Mouse (Mus musculus) retina, postnatal 7 days (tissue): ENCODE results near the gene Cdr1.

Source experiments
- DNase-seq: peaks from one replicate; pipeline ENCODE4 v3.0.0-alpha.2; 2012; ENCODE audit warnings: low read depth, low spot score

The Cdr1 gene

DNA sequence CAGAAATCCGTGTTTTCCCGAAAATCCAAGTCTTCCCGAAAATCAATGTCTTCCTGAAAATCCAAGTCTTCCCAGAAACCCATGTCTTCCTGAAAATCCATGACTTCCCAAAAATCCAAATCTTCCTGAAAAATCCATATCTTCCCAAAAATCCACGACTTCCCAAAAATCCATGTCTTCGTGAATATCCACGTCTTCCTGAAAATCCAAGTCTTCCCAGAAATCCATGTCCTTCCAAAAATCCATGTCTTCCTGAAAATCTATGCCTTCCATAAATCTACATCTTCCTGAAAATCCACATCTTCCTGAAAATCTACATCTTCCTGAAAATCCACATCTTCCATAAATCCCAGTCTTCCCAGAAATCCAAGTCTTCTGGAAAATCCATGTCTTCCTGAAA, at the start of gene Cdr1:
Cdr1 (minus strand) TSS at position 101 of the 400 bp plus-strand sequence.
- no peak for DNase-seq

DNA sequence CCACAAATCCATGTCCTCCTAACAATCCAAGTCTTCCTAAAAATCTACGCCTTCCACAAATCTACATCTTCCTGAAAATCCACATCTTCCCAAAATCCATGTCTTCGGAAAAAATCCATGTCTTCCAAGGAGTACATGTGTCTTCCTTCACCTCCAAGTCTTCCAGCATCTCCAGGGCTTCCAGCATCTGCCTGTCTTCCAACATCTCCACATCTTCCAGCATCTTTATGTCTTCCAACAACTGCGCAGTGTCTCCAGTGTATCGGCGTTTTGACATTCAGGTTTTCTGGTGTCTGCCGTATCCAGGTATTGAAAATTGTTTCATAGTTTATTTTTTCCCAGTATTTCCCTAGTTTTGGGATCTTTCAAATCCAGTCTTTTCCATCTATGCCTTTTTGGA, 511 bp upstream of the Cdr1 start:
- no peak for DNase-seq

DNA sequence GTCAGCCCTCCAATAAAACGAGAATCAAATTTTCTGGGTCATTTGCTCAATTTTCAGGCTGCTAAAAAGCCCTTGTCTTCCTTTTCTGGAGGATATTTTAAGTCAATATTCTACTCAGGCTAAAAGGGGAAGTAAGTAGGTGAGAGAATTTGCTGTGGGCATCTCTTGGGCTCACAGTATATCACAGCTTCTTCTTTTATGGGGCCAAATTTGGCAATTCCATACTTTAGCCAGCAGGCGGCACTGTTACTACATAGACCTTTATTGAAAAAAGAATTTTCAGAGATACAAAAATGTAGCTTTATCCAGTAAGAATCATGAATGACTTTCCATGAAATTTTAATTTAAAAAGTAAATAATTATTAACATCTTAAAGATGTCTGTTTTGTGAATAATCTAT, 18.8 kb downstream of the Cdr1 start:
- no peak for DNase-seq

DNA sequence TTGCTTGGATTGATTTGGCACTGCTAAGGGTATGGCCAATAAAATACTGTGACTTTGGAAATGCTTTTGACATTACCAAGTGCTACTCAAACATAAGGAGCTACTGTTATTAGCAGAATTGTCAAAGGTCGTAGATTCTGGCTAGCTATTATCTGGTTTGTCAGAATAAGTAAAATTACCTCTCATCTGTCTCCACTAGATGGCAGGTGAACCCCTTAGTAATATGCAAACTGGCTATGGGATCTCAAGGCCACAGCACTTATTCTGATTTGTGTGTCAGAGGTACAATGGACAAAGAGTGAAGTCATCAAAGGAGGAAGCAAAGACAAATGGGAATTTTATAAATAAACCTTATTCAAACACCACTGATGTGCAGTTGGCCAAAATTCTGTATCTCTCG, 24.1 kb downstream of the Cdr1 start:
- no peak for DNase-seq

DNA sequence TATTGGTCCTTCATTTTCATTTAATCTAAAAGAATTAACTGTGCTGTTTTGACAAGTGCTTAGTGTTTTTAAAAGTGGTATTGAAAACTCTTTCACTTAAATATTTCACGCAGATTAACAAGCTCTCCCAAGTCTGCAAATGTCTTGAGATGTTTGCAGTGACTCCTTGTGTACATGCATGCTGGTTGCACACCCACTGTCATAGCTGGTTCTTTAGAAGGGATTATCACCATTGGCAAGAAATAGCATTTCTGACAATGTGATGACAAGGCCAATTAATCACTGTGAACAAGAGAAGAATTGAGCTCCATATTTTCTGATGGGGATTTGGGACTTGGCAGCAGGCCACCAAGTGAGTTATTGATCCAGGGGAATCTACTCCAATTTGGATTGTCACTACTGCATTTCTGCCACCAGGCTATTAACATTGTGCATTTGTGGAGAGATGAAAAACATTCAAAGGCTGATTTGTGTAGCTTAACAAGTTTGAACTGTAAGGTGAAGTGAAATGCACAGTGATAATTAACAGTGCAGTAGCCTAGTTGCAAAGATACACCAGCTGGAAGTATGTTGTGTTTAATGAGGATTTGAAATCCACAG, 30.6 kb downstream of the Cdr1 start:
- DNase-seq = no peak

DNA sequence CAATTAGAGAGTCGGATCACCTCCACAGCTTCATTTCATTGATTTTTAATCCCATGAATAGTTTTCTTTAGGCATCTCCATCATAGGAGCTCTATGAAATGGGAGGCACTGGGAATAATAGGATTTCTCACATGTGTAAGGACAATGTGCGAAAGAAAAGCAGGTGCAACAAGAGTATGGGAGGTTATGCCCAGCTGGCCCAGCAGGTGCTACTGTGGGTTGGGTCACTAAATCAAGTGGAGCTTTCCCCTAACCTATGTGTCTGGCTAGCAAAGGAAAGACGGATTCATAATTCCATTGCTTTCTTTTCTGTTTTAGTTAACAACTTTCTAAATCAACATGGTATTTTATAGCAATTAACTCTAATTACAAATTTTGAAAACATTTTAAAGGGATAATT, 31.1 kb downstream of the Cdr1 start:
- DNase-seq = no peak

DNA sequence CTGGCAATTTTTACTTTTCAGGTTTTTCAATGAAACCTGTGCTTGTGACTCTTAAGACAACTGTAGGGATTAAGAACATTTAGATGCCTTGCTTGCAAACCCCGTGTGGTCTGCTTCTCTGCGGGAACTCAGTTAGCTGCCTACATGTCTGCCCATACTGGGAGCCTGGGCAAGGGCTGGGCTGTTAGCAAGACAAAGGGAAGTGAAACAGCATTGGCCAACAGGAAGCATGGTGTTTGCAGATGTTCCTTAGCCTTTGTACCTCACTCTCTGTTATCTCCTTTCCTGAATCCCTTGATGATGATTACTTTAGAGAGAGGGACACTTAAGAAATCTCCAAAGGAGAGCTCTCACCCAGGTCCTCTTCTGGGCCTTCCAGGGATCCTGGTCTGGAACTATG, 38.8 kb downstream of the Cdr1 start:
- no peak for DNase-seq

DNA sequence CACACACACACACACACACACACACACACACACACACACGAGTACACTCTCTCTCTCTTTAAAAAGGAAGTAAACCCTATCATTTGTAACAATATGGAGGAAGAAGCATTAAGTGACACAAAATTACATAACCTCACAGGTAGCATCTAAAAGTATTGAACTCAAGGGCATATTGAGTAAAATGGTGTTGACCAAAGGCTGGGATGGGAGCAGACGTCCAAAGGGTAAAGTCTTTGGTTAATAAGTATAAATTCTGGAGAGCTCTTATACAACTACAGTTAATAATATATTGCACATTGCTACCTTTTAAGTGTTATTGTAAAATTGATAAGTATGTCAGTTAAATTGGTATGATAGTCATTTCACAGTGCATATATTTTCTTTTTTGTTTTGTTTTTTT, 39.9 kb downstream of the Cdr1 start:
- DNase-seq = no peak

DNA sequence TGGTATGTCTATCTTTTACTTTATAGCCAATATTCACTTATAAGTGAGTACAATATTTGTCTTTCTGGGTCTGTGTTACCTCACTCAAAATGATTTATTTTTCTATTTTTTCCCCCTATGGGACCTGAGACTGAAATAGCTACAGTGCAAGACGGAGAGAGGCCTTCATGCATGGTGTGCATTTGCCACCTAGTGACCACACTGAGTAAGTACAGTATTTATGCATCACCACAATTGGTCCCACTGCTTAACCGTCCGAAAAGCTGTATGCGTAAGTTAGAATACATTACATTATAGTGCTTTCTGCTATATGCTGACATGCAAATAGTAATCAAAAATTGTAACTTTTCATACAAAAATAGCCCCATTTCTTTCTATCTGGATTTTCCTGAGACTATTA, 50.8 kb downstream of the Cdr1 start:
- DNase-seq = no peak
